Mouse (Mus musculus): Measurements from ENCODE around the gene Rabl6. TPM values are rescaled to one million over a fixed set of nuclear protein-coding genes. Genes with fewer than 3 reads are reported as not detected.

Gene Rabl6
- polyA plus RNA-seq, 1 experiment: 63.2 TPM

GRCm38 (mm10) chr2:25576965-25577891 lies 31.1 kb downstream of the Rabl6 start:
- peaks cover 6% of the 10 kb centered on the region; the same call in 1 of the 2 replicates for H3K4me1 ChIP-seq (ENCODE audit: control insufficient read depth, insufficient read depth, low read length)
- TF ChIP-seq CTCF (IDR thresholded peaks at IDR 0.05; ENCODE audit: borderline replicate concordance, insufficient read depth, low read length): no peak
- TF ChIP-seq POLR2A (IDR thresholded peaks at IDR 0.05; ENCODE audit: low read depth, low read length): no peak
- H3K27ac ChIP-seq (ENCODE audit: insufficient read depth, low read length): no peak overlapping the region
- no peak overlapping the region for H3K4me3 ChIP-seq (ENCODE audit: insufficient read depth, low read length)

GRCm38 (mm10) chr2:25576028-25576850 lies 32.1 kb downstream of the Rabl6 start:
- Histone ChIP-seq H3K4me1 (ENCODE audit: control insufficient read depth, insufficient read depth, low read length) (peaks cover 6% of the 10 kb centered on the region; the same call in 1 of the 2 replicates), H3K4me3 (ENCODE audit: insufficient read depth, low read length) (no peak overlapping the region), H3K27ac (ENCODE audit: insufficient read depth, low read length) (no peak overlapping the region)
- no peak for TF ChIP-seq CTCF (IDR thresholded peaks at IDR 0.05; ENCODE audit: borderline replicate concordance, insufficient read depth, low read length)
- TF ChIP-seq POLR2A (IDR thresholded peaks at IDR 0.05; ENCODE audit: low read depth, low read length): no peak

- no peak overlapping the region for H3K4me3 ChIP-seq (ENCODE audit: insufficient read depth, low read length)
- no peak overlapping the region for H3K27ac ChIP-seq (ENCODE audit: insufficient read depth, low read length)
- peaks cover 6% of the 10 kb centered on the region; the same call in 1 of the 2 replicates for H3K4me1 ChIP-seq (ENCODE audit: control insufficient read depth, insufficient read depth, low read length)
- no peak for TF ChIP-seq CTCF (IDR thresholded peaks at IDR 0.05; ENCODE audit: borderline replicate concordance, insufficient read depth, low read length)
- TF ChIP-seq POLR2A (IDR thresholded peaks at IDR 0.05; ENCODE audit: low read depth, low read length): no peak
Observed at GRCm38 (mm10) chr2:25575432-25576027, 32.8 kb downstream of the Rabl6 start.

GRCm38 (mm10) chr2:25574579-25575431 lies 33.5 kb downstream of the Rabl6 start, which contains the start of the genes Mamdc4 and Phpt1:
Mamdc4 (minus strand) TSS chr2:25574845.
Phpt1 (minus strand) TSS chr2:25575224.
- TF ChIP-seq CTCF (IDR thresholded peaks at IDR 0.05; ENCODE audit: borderline replicate concordance, insufficient read depth, low read length) (no peak), POLR2A (IDR thresholded peaks at IDR 0.05; ENCODE audit: low read depth, low read length) (peak; percentile 79)
- H3K27ac ChIP-seq (ENCODE audit: insufficient read depth, low read length): peak within 1 kb of the TSS; percentile 78
- peak within 1 kb of the TSS; percentile 52 for H3K4me3 ChIP-seq (ENCODE audit: insufficient read depth, low read length)
- H3K4me1 ChIP-seq (ENCODE audit: control insufficient read depth, insufficient read depth, low read length): peaks cover 6% of the 10 kb centered on the region; the same call in 1 of the 2 replicates

- H3K4me3 ChIP-seq (ENCODE audit: insufficient read depth, low read length): peak overlapping the region; percentile 52
- no peak for TF ChIP-seq POLR2A (IDR thresholded peaks at IDR 0.05; ENCODE audit: low read depth, low read length)
- TF ChIP-seq CTCF (IDR thresholded peaks at IDR 0.05; ENCODE audit: borderline replicate concordance, insufficient read depth, low read length): no peak
- peaks cover 6% of the 10 kb centered on the region; the same call in 1 of the 2 replicates for H3K4me1 ChIP-seq (ENCODE audit: control insufficient read depth, insufficient read depth, low read length)
- 0 out of 2 replicates have a peak overlapping the region, but pooled peaks have one; percentile 4 for H3K27ac ChIP-seq (ENCODE audit: insufficient read depth, low read length)
Observed at GRCm38 (mm10) chr2:25574136-25574535, 34.2 kb downstream of the Rabl6 start.

GRCm38 (mm10) chr2:25573068-25573467 lies 35.3 kb downstream of the Rabl6 start:
- TF ChIP-seq POLR2A (IDR thresholded peaks at IDR 0.05; ENCODE audit: low read depth, low read length): no peak
- TF ChIP-seq CTCF (IDR thresholded peaks at IDR 0.05; ENCODE audit: borderline replicate concordance, insufficient read depth, low read length): no peak
- Histone ChIP-seq H3K4me1 (ENCODE audit: control insufficient read depth, insufficient read depth, low read length) (peaks cover 6% of the 10 kb centered on the region; the same call in 1 of the 2 replicates), H3K4me3 (ENCODE audit: insufficient read depth, low read length) (no peak overlapping the region), H3K27ac (ENCODE audit: insufficient read depth, low read length) (no peak overlapping the region)

GRCm38 (mm10) chr2:25571221-25571620 lies 37.1 kb downstream of the Rabl6 start:
- TF ChIP-seq CTCF (IDR thresholded peaks at IDR 0.05; ENCODE audit: borderline replicate concordance, insufficient read depth, low read length) (no peak), POLR2A (IDR thresholded peaks at IDR 0.05; ENCODE audit: low read depth, low read length) (no peak)

GRCm38 (mm10) chr2:25569323-25569722 lies 39.0 kb downstream of the Rabl6 start:
- Histone ChIP-seq H3K27ac (ENCODE audit: insufficient read depth, low read length) (no peak overlapping the region), H3K4me3 (ENCODE audit: insufficient read depth, low read length) (no peak overlapping the region), H3K4me1 (ENCODE audit: control insufficient read depth, insufficient read depth, low read length) (no peaks in the 10 kb centered on the region)
- no peak for TF ChIP-seq POLR2A (IDR thresholded peaks at IDR 0.05; ENCODE audit: low read depth, low read length)
- no peak for TF ChIP-seq CTCF (IDR thresholded peaks at IDR 0.05; ENCODE audit: borderline replicate concordance, insufficient read depth, low read length)

More at GRCm38 (mm10) chr2:25571221-25571620, 37.1 kb downstream of the Rabl6 start:
- Histone ChIP-seq H3K4me1 (ENCODE audit: control insufficient read depth, insufficient read depth, low read length) (peaks cover 6% of the 10 kb centered on the region; the same call in 1 of the 2 replicates), H3K27ac (ENCODE audit: insufficient read depth, low read length) (no peak overlapping the region), H3K4me3 (ENCODE audit: insufficient read depth, low read length) (no peak overlapping the region)
